Mouse (Mus musculus): Measurements from ENCODE around the gene Fzd9.
"Not testable (repeated sequence)": the region's sequence is repeated elsewhere in the genome, so short reads cannot be mapped to it uniquely, and the experiment has no call there.

The Fzd9 gene

DNA sequence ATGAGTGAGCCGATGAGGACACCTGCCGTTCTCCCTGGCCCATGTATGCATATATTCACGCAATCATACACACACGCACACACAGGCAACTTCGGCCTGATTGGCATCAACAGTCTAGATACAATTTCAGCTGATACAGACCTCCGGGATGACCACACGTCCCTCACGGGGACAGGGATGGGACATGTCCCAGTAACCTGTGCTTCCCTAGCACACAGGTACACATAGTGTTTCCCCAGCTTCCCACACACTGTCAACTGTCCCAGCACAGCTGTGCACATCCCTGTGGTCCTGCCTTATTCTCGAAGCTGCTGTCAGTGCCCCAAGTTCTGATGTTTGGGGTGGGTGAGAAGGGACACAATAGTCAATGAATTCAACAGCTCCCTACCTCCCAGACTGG, 3.7 kb downstream of the Fzd9 start:
- no peak for DNase-seq

DNA sequence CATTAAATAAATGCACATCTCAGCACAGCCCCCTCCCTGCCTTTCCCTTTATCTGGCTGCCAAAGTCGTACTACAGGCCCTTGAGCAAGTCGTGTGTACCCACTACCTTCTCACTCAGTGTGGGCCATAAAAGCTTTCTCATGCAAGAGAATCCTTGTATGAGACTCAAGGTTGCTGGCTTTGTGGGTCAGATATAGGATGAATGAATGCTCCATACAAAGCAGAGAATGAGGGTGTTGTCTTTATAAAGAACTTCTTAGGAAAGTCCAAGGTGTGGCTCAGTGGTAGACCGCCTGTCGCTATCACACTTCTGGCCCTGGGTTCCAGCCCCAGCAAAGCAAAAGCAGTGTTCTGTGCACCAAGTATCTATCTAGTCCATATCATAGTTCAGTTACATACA, 4.5 kb downstream of the Fzd9 start:
- no peak for DNase-seq

GRCm38 (mm10) chr5:135243166-135243565, 7.9 kb downstream of the Fzd9 start:
- no peak for DNase-seq

DNA sequence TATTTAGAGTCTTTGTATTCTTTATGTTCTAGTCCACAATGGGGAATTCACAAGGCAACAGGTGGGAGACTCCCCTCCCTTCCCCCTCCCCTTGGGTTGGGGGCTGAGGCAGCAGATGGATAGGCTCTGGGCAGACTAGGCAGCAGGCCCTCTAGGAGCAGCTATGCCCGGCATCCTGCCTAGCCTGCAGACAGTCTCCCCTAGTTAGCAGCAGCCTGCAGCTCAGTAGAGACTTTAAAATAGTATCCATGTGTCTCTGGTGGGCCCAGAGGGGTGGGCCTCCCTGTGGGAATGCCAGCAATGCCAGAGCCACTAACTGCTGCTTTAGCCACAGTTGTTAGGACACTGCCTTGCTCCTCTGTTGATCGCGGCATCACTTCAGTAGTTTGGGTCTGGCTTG, 8.4 kb downstream of the Fzd9 start:
- no peak for DNase-seq

DNA sequence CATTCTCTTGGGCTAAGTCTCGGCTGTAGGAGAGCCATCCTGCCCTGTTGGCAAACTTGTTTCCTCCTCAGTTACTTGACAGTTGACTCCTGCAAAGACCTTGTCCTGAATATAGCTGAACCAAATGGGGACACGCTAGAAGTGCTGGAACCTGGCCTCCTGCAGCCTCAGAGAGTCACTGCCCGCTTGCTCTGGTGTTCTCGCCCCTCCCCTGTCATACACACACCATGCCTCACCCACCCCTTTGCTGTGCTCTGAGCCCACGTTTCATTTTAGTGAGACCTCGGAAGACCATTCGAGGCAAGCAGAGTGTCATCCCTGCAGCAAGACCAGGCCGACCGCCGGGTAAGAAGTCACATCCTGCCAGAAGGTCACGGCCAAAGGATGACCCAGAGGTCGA, 8.9 kb downstream of the Fzd9 start:
- DNase-seq, result no peak

DNA sequence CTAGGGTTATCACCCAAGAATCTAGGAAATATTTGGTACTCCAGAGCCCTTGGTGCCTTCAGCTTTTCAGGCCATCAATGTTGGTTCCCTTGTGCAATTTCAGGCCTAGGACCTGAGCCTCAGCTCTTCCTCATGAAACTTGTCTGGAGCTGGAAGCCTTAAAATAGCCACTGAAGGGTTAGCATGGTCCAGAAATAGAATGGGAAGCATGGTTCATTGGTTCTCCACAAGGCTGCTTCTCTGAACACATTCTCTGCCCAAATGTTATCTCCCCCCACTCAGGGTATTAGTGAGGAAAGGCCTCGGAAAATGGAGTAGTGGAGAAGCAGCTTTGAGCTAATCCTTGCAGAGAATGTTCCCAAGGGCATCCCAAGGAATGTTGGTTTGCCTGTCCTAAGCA, 9.6 kb downstream of the Fzd9 start:
- DNase-seq, result no peak

- no peak for DNase-seq
Observed at GRCm38 (mm10) chr5:135238832-135239231, 12.2 kb downstream of the Fzd9 start.

GRCm38 (mm10) chr5:135236571-135236970, 14.5 kb downstream of the Fzd9 start:
- peak; percentile 36 for DNase-seq

- DNase-seq, result no peak
Observed at GRCm38 (mm10) chr5:135233166-135233920, 17.7 kb downstream of the Fzd9 start.

- no peak for DNase-seq
Observed at GRCm38 (mm10) chr5:135230186-135230585, 20.8 kb downstream of the Fzd9 start.

DNA sequence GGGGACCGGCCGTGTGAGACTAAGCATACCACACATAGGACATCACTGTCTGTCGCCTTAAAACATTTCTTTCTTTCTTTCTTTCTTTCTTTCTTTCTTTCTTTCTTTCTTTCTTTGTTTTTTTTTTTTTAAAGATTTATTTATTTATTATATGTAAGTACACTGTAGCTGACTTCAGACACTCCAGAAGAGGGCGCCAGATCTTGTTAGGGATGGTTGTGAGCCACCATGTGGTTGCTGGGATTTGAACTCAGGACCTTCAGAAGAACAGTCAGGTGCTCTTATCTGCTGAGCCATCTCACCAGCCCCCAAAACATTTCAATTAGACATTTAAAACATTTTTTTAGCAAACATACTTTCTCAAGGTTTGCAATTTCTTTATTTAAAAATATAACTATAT, 25.2 kb downstream of the Fzd9 start:
- not testable (repeated sequence) for DNase-seq

DNA sequence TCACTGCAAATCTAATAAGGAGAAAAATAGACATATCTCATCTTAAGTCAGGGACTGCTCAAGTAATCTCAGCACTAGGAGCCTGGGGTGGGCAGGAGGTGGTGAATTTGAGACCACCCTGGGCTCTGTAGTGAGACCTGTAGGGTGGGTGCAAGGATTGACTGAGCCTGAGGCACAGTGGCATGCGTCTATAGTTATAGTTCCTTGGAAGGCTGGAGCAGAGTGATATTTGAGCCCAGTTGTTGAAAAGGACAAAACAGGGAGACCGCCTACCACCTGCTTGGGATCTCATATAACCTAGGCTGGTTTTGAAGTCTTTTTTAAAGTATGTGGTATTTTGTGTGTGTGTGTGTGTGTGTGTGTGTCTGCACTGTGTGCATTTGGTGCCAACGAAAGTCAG, 26.9 kb downstream of the Fzd9 start:
- DNase-seq, result no peak

GRCm38 (mm10) chr5:135222066-135222465, 29.0 kb downstream of the Fzd9 start:
- DNase-seq, result no peak

DNA sequence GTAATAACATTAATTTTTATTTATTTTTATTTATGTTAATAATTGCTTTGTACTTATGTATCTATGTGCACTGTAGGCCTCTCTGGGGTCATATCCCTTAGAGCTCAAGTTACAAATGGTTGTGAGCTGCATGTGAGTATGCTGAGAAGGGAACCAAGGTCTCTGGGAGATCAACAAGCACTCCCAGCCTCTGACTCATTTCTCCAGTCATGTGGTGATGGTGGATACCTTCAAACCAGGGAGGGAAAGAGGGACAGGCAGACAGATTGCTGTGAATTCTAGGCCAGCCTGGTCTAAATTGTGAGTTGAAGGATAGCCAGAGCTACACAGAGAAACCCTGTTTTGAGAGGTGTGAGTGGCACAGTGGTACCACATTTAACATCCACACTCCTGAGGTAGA, 30.1 kb downstream of the Fzd9 start:
- DNase-seq, result no peak

DNA sequence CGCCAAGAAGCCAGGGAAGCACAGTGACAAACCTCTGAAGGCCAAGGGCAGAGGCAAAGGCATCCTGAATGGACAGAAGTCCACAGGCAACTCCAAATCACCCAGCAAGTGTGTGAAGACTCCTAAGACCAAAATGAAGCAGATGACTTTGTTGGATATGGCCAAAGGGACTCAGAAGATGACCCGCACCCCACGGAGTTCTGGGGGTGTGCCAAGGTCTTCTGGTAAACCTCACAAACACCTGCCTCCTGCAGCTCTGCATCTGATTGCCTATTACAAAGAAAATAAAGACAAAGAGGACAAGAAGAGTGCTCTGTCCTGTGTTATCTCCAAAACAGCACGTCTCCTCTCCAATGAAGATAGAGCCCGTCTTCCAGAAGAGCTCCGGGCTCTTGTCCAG, 34.2 kb downstream of the Fzd9 start:
- DNase-seq, result peak; percentile 33

GRCm38 (mm10) chr5:135208197-135208596, 42.8 kb downstream of the Fzd9 start:
- no peak for DNase-seq

GRCm38 (mm10) chr5:135202763-135203162, 48.3 kb downstream of the Fzd9 start:
- no peak for DNase-seq
